Mouse (Mus musculus): Measurements from ENCODE around the gene Dmtf1.

Dmtf1 gene

DNA sequence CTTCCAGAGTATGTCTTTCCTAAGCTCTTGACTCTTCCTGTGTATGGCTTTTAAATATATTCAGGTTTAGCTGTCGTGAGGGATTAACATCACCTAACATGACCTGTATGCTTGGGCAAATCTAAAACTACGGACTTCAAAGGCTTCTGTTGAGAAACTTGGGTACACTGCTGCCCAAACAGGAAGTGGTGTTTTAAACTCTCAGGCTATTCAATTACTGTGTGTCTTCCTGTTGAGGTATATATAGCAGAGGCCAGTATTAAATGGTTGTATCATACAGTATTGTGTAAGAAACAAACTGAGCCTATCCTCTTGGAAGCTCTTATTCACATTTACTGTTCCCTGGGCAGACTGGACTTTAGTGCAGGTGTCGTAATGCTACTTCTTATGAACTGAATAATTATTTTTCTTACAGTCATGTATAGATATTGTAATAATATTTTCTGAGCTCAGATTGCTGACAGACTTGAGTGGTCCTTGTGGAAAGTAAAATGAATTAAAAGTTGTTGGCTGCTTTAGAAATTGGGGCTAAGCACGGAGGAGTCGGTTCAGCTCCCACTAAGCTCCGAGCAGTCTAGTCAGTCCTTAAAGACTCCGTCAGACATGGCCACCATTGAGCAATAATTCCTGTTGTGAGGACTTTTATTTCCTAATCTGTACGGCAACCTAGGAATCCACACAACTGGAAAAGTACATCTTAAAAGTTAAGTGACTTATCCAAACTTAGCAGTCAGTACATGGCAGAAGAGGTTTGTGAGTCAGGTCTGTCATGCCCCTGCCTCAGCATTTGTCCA, 54.1 kb downstream of the Dmtf1 start:
- no peak for DNase-seq

DNA sequence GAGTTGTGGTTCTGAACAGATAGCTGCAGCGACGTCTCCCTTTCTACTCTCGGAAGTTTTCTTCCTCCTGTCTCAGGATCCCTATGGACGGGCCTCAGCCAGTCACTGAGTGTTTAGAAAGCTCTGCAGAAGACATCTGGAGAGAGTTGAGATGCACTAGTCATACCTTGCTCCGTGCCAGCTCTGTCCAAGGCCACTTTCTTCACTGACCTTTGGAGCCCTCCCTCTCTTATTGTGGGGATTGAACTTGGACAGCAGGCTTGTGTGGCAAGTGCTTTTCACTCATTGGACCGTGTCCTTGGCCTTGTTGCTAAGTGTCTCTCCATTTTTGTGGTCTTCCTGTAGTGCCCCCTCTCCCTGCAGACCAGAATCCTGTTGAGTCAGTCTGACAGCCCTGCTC, 54.8 kb downstream of the Dmtf1 start:
- peak; percentile 62 to 67 for DNase-seq

DNA sequence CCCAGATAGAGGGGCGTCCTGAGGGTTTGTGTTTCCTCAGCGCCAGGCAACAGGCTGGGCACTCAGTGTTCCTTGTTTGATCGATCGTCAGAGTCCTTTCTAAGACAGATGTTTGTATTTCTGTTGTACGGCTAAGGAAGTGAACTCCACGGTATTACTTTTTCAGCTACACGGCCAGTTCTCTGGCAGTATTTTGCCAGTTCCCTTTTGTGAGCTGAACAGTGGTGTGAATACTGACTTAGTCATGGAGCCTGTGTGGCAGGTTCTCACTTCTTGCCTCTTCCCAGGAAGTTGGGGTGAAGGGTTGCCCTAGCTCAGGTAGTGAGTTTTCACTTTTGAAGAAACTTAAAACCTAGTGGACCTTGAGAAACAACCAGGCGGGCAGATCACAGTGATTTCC, 57.6 kb downstream of the Dmtf1 start:
- DNase-seq: no peak

DNA sequence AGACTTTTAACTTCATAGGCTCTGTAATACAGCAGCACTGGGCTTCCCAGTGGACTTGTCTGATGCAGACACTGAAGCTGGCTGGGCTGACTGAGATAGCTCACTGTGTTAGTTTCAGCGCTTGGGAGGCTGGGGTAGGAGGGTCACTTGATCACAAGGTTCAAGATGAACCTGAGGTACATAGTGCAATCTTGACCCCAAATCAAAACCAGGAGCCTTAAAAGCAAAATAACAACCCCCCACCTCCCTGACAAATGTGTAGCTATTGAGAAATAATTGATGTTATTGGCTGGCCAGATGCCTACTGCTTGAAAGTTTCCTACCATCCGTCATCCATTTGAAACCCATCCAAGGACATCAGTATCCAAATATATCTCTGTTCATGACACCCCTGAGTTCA, 58.9 kb downstream of the Dmtf1 start:
- DNase-seq: no peak

DNA sequence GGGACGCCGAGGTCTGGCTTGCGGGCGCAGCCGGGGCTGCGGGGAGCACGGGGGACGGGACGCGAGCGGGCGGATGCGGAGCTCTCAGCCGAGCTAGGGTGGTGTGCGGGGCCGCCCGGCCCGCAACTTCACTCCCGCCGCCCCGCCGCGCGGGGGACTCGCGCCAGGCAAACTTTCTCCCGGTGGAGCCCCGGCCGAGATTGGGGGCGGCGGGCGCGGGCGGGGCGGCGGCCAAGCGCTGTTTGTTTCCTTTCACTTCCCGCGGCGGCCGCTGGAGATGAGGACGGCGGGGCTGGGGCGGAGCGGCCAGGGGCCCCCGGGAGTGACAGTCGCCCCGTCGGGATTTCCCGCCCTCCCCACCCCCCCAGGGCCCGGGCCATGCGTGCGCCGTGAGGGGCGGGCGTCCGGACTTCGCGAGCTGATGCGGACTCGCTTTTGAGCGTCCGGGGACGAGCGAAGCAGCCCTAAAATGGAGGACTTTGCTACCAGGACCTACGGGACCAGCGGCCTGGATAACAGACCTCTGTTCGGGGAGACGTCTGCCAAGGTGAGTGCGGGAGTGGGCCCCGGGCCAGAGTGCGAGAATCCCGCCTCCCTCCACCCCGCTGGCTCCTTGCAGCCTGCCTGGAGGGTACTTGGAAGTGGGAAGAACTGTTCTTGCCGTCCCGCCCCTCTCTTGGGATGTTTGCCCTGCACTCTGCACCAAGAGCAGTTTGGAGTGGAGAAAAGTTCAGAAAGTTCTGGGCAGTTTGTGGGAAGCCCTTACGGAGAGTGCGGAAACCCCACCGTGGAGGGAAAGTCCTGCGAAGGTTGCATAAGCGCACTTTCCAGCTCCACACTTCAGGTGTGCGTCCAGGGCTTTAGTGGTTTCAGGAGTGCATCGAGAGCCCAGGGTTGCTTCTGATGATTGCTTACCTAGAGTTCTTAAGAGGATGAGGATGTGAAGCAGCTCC, 60.5 kb downstream of the Dmtf1 start:
- peak; percentile 45 to 73 for DNase-seq

DNA sequence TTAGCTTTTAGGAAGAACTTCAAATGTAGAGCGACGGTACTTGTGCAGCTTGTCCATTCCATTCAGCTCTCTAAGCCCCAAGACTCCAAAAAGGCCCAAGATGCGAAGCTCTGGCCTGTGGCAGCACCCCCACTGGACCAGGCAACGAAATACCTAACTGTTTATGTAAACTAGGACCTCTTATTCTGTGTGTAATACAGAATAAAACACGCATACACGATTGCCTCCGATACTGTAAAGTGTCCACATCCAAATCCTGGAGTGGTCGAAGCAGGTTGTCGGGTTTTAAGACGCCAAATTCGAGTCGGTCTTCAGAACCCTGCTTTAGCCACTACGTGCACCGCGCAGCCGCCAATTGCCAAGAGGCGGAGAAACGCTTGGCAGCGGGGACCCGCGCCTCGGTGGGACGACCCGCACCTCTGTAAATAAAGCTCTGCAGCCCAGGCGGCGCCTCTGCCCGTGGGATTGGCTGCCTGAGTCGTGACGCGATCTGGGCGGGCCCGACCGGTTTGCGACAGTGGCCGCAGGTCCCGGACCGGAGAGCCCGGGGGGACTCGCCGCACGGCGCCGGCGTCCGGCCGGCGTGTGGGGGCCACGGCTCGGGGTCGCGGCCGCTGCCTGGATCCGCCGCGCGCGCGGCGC, 61.2 kb downstream of the Dmtf1 start, which contains the start of gene Tmem243:
Tmem243 (plus strand) TSS at position 462 of the 642 bp plus-strand sequence.
- peak; percentile 95 to 96 for DNase-seq

DNA sequence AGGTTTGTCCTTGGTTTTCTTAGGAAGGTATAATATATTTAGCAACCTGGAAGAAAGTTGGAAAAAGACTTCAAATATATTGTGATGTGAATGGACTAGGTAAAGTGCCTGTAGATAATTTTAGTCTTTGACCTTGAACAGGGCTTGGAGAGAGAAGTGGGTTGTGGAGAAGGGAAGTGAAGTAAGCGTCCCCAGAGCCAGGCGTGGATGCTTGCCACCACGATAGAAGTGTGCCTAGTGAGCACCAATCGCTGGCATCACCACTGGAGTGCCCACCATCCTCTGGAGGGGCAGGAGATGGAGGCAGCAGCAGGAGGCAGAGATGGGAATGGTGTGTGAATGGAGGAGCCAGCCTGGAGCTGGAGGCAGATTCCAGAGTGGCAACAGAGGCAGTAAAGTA, 68.1 kb downstream of the Dmtf1 start:
- no peak for DNase-seq

DNA sequence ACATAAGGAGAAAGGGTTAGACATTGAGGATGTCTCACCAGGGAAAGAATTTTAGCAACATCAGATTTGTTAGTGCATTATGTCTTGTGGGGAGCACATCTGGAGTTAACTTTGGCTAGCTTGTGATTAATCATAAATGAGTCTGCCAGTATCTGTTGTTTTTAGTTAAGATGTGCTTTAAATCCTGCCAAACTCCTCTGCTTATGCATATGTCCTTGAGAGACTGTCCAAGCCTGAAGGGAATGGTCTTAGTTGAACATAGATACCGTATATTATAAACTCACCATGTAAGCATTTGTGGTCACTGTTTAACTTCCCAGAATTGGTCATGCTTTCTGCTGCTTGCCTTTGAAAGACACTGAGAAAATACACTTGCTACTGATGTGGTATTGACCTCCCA, 68.9 kb downstream of the Dmtf1 start:
- no peak for DNase-seq

DNA sequence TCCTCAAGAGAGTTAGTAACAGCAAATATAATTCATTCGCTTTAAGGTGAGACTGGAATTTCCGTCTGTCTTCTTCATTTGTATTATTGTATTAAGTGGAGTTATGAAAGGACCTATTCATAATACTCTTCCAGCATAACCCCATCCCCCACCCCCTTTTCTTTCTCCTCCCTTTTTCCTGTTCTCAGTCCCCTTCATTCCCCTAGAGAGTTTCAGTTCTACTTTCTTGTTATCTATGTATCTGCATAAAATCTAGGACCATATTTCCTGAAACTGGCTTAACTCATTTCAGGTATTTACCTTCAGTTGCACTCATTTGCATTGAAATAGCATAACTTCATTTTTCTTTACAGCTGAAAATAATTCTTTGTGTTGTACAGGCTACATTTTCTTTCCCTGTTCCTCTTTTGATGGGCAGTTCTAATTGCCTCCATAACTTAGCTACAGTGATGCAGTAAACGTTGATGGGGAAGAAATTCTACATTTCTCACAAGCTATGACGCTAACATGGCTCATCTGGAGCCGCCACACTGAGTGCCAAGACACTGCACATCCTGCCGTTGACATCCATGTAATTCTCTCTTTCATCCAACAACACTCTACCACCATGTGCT, 71.0 kb downstream of the Dmtf1 start:
- DNase-seq: no peak

DNA sequence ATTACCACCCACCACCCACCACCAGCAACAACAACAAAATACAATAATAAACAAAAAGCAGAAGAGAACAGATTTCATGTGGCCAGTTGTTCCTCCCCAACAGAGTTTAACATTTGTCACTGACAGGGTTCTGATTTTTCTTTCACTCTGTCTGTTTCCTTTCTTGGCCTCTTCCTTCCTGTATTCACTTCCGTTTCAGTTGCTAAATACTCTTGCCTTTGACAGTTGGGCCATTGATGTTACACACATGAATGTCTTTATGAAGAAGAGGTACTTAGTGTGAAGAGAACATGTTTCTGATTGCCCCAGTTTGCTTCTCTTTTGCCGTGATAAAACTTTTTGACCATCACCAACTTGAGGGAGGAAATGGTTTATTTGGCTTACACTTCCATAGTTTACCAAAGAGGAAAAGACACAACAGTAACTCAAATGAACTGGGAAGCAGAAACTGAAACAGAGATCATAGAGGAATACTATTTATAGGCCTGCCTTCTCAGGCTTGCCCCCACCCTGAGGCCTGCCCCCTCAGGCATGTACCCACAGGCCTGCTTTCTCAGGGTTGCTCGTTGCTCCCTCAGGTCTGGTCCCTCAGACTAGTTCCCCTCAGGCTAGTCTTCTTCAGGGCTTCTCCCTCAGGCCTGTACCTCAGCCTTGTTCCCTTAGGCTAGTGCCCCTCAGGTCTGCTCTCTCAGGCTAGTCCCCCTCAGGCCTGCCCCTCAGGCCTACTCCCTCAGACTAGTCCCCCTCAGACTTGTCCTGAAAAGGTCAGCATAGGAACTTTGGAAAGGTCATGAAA, 74.5 kb downstream of the Dmtf1 start:
- no peak for DNase-seq

DNA sequence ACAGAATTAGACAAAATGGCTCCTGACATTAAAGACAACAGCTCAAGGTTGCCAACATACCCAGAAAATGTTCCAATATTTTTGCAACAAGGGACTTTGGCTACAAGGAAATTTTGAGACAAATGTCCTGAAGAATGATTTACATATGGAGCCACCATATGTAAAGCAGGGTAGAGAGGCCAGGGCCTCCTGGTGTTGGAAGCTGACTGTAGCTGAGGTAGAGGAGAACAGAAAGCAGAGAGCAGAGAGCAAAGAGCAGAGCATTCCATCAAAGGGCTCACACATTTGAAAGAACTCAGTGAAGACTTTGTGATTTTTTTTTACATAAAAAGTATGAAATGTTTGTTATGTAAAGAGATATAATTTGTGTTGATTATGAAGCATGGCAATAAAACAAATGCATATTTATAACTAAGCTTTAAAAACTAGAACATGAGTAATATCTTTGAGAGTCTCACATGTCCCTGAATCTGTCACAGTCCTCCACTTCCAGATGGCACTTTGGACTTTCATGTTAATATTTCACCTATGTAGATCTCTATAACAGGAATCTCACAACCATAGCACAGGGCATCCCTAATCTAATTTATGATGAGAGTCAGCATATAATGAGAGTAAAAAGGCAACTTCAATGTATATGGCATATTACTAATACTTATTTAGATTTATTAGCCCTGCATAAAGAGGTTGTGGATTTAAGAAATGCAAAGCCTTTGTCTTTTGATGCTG, 81.6 kb downstream of the Dmtf1 start:
- no peak for DNase-seq

DNA sequence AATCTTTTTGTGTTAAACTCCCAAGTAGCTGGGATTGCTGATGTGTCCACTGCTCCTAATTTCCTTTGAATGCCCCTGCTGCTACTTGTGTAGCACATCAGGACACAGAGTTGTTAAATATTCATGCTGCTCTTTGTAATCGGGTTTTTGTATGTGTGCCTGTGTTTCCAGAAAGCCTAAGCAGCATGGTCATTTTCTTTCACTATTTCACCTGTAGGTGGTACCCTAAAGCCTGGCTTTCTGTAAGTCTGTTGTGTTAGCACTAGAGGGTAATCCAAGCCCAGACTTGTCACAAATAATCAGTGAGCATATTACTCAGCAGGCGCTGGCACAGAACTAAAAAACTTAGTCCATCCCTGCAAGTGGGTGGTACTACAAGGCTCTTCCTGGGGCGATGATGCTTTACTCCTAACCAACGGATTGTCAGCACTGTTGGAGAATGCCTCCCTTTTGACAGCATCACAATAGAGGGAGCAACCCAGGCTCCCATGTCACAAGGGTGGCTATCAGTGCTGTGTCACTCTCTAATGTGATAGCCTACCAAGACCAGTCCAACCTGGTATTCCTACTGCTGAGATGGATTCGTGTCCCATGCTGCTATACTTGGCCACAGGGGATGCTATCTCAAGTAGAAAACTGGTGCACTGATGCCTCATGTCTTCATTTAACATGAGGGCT, 88.3 kb downstream of the Dmtf1 start:
- peak; percentile 19 to 42 for DNase-seq

DNA sequence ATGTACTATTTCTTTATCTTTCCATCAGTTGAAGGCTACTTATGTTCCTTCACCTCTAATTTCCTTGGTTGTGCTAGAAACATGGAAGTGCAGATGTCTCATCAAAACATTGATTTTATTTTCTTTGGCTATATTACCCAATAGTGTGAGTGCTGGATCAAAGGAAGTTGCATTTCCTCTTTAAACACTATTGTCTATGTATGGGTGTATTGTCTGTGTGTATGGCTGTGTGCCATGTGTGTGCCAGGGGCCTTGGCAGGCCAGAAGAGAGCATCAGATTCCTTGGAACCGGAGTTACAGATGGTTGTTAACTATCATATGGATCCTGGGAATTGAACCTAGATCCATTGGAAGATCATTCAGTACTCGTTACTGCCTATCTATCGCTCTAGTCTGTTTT, 90.2 kb downstream of the Dmtf1 start:
- no peak for DNase-seq

DNA sequence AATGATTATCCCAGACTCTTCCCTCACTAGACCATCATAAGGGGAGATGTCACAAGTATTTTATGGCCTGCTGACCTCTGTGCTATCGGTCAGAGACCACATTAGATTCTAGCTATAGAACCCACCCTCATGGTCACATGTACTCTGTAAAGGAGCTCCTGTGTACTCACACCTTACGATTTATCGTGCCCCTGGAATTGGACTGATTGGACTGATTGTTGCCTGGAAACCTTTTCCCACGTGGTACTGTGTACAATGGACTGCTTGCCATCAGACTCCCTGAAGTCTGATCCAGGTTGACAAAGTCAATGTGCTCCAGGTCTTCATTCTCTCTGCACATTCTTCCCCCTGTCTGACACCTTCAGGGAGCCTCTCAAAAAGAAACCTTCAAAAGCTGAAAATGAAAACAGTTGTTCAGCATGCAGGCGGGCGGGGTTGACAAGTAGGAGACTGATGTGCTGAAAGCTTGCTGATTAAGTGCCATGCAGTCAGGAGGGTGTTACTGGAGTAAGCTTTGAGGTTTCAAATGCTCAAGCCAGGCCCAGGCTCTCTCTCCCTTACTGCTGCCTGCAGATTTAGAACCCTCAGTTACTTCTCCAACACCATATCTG, 91.9 kb downstream of the Dmtf1 start:
- no peak for DNase-seq

DNA sequence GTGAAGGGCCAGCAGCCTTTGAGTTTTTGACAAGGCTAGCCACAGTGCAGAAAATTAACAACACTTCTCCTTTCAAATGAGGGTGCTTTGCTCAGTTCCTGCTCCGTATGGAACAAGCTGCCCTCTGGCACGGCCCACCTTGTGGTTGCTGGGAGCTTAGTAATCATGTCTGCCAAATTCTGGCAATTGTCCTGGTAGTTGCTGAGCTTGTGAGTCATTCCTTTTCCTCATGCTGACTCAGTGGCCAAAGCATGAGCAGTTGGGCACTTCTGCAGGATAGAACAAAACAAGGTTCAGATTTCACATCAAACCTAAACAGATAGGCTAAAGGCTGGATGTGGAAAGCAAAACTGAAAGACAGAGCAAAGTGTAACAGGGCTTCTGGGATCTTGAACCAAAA, 92.7 kb downstream of the Dmtf1 start:
- DNase-seq: peak; percentile 32 to 44
